Mouse (Mus musculus): ENCODE measurements at regions not wholly inside any gene's neighbourhood (a gene's known extent, or its start where the extent isn't known, plus 50 kb on each side); places are given as distances from the start of the nearest gene placed in this dataset.

- no peak for DNase-seq (ENCODE audit: low spot score in 2 of 2)
Observed at GRCm38 (mm10) chr7:130036845-130037572, 445.3 kb downstream of the Wdr11 start.

GRCm38 (mm10) chr7:130037573-130037925, 445.9 kb downstream of the Wdr11 start:
- DNase-seq (ENCODE audit: low spot score in 2 of 2): no peak

GRCm38 (mm10) chr7:130040596-130040995, 448.9 kb downstream of the Wdr11 start:
- no peak for DNase-seq (ENCODE audit: low spot score in 2 of 2)

- DNase-seq (ENCODE audit: low spot score in 2 of 2): no peak
Observed at GRCm38 (mm10) chr7:130041402-130041965, 449.8 kb downstream of the Wdr11 start.

- DNase-seq (ENCODE audit: low spot score in 2 of 2): no peak
Observed at GRCm38 (mm10) chr7:130042296-130042910, 450.7 kb downstream of the Wdr11 start.

GRCm38 (mm10) chr7:130043397-130044234, 452.0 kb downstream of the Wdr11 start:
- no peak for DNase-seq (ENCODE audit: low spot score in 2 of 2)

- DNase-seq (ENCODE audit: low spot score in 2 of 2): no peak
Observed at GRCm38 (mm10) chr7:130044235-130044553, 452.5 kb downstream of the Wdr11 start.

GRCm38 (mm10) chr7:130044581-130044980, 452.9 kb downstream of the Wdr11 start:
- DNase-seq (ENCODE audit: low spot score in 2 of 2): no peak

GRCm38 (mm10) chr7:130046086-130046485, 454.4 kb downstream of the Wdr11 start:
- no peak for DNase-seq (ENCODE audit: low spot score in 2 of 2)

GRCm38 (mm10) chr7:130047293-130048034, 455.8 kb downstream of the Wdr11 start:
- DNase-seq (ENCODE audit: low spot score in 2 of 2): no peak

GRCm38 (mm10) chr7:130048106-130048772, 456.6 kb downstream of the Wdr11 start:
- DNase-seq (ENCODE audit: low spot score in 2 of 2): no peak

- no peak for DNase-seq (ENCODE audit: low spot score in 2 of 2)
Observed at GRCm38 (mm10) chr7:130049461-130049860, 457.8 kb downstream of the Wdr11 start.

- DNase-seq (ENCODE audit: low spot score in 2 of 2): no peak
Observed at GRCm38 (mm10) chr7:130050120-130050519, 458.5 kb downstream of the Wdr11 start.

- no peak for DNase-seq (ENCODE audit: low spot score in 2 of 2)
Observed at GRCm38 (mm10) chr7:130052376-130052775, 460.7 kb downstream of the Wdr11 start.

GRCm38 (mm10) chr7:130057708-130058107, 462.5 kb downstream of the Ate1 start:
- no peak for DNase-seq (ENCODE audit: low spot score in 2 of 2)

- no peak for DNase-seq (ENCODE audit: low spot score in 2 of 2)
Observed at GRCm38 (mm10) chr7:130058267-130058666, 461.9 kb downstream of the Ate1 start.

GRCm38 (mm10) chr7:130059684-130060607, 460.2 kb downstream of the Ate1 start:
- no peak for DNase-seq (ENCODE audit: low spot score in 2 of 2)

- DNase-seq (ENCODE audit: low spot score in 2 of 2): no peak
Observed at GRCm38 (mm10) chr7:130064500-130064899, 455.7 kb downstream of the Ate1 start.

- DNase-seq (ENCODE audit: low spot score in 2 of 2): no peak
Observed at GRCm38 (mm10) chr7:130068316-130068715, 451.9 kb downstream of the Ate1 start.

- no peak for DNase-seq (ENCODE audit: low spot score in 2 of 2)
Observed at GRCm38 (mm10) chr7:130073388-130073787, 446.8 kb downstream of the Ate1 start.

All from spleen, postnatal 10 days (tissue).